Mouse (Mus musculus) E14TG2a.4 (cell line): ENCODE data around the gene Trpd52l3.

Experiments
- CTCF ChIP-seq: conservative IDR thresholded peaks from 2 replicates; pipeline ENCODE4 v1.5.1; 2014; ENCODE audit warnings: low read length
- POU5F1 ChIP-seq: IDR thresholded peaks from 2 replicates; pipeline ENCODE4 v1.6.1; 2014; ENCODE audit warnings: low read length, borderline replicate concordance

- no peak for TF ChIP-seq CTCF
- TF ChIP-seq POU5F1 = no peak
These were observed 28.6 kb downstream of the Trpd52l3 start for GRCm38 (mm10) chr19:30032206-30032605.
